Mouse (Mus musculus): ENCODE results near the gene Slc1a5. TPM values are rescaled to one million over a fixed set of nuclear protein-coding genes. Genes with fewer than 3 reads are reported as not detected.

Slc1a5 gene
- total and polyA plus RNA-seq, 3 experiments = 115 to 245 (median 174) TPM

- dilution Hi-C loops (cut with MboI; ENCODE audit: extremely low pct_ligation_motif_present, extremely low pct_unique_long_range_greater_than_20kb, low sequenced_read_pairs) = no loop called here
- Histone ChIP-seq H3K4me2 (ENCODE audit: insufficient read depth, low read depth, poor library complexity, severe bottlenecking) (no peak overlapping the region), H3K79me2 (replicated peaks; ENCODE audit: control insufficient read depth, extremely low read depth, insufficient read depth, poor library complexity, severe bottlenecking) (peaks cover 16% of the 10 kb centered on the region), H3K4me1 (ENCODE audit: control insufficient read depth in 1 of 2, insufficient read depth in 2 of 2) (peaks cover 24 to 46% of the 10 kb centered on the region in 2 experiments), H3K9me3 (replicated peaks; ENCODE audit: low read length) (no peaks in the 10 kb centered on the region), H3K36me3 (replicated peaks in 1 of 2; ENCODE audit: control insufficient read depth in 1 of 2, insufficient read depth in 1 of 2, low read length in 1 of 2) (peaks cover 50 to 61% of the 10 kb centered on the region in 2 experiments), H3K27me3 (replicated peaks) (no peaks in the 10 kb centered on the region), H3K27ac (ENCODE audit: insufficient read depth, low read depth) (no peak overlapping the region), H3K9ac (ENCODE audit: insufficient read depth, low read depth) (no peak overlapping the region), H3K4me3 (replicated peaks in 1 of 3; ENCODE audit: low read depth in 2 of 3, low read length in 2 of 3, poor library complexity in 1 of 3) (no peak overlapping the region)
- DNase-seq (ENCODE audit: extremely low read depth) = no peak
- TF ChIP-seq RCOR1 (conservative IDR thresholded peaks at IDR 0.05; ENCODE audit: low read depth, low read length) (no peak), MYC (IDR thresholded peaks at IDR 0.05; ENCODE audit: low read depth, low read length) (no peak), PAX5 (IDR thresholded peaks at IDR 0.05; ENCODE audit: low read length) (no peak), MEF2A (IDR thresholded peaks at IDR 0.05; ENCODE audit: borderline replicate concordance, low read depth, low read length) (no peak), KAT2A (IDR thresholded peaks at IDR 0.05; ENCODE audit: insufficient replicate concordance, low read length) (no peak)
- in situ Hi-C loops (cut with MboI; ENCODE audit: low pct_ligation_motif_present, low pct_unique_long_range_greater_than_20kb, low sequenced_read_pairs) = no loop called here
Observed at GRCm38 (mm10) chr7:16839427-16840108, 58.4 kb downstream of the Slc1a5 start.

DNA sequence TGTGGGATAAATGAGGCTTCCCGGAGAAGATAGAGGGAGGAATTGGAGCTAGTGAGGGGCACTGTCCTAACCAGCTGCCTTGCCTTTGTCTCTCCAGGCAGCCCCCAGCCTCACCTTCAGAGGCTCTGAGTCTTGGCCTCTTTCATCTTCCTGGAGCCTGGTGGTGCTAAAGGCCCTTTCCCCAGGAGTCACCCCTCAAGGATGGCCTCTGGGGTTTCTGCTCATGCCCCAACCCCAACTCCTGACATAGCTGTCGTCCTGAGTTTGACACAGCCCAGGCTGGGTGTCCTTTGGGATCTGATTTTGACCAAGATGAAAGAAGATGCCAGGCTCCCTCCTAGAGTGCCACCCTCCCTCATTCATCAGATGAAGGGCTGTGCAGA, 59.0 kb downstream of the Slc1a5 start:
- no peak overlapping the region for H3K4me3 ChIP-seq (replicated peaks in 1 of 3; ENCODE audit: low read depth in 2 of 3, low read length in 2 of 3, poor library complexity in 1 of 3)
- no peaks in the 10 kb centered on the region for H3K9me3 ChIP-seq (replicated peaks; ENCODE audit: low read length)
- H3K27ac ChIP-seq (ENCODE audit: insufficient read depth, low read depth) = no peak overlapping the region
- no peaks in the 10 kb centered on the region for H3K27me3 ChIP-seq (replicated peaks)
- H3K79me2 ChIP-seq (replicated peaks; ENCODE audit: control insufficient read depth, extremely low read depth, insufficient read depth, poor library complexity, severe bottlenecking) = peaks cover 21% of the 10 kb centered on the region
- in situ Hi-C loops (cut with MboI; ENCODE audit: low pct_ligation_motif_present, low pct_unique_long_range_greater_than_20kb, low sequenced_read_pairs) = no loop called here
- dilution Hi-C loops (cut with MboI; ENCODE audit: extremely low pct_ligation_motif_present, extremely low pct_unique_long_range_greater_than_20kb, low sequenced_read_pairs) = no loop called here
- no peak overlapping the region for H3K9ac ChIP-seq (ENCODE audit: insufficient read depth, low read depth)
- peaks cover 24 to 46% of the 10 kb centered on the region in 2 experiments for H3K4me1 ChIP-seq (ENCODE audit: control insufficient read depth in 1 of 2, insufficient read depth in 2 of 2)
- TF ChIP-seq POLR2A (IDR thresholded peaks at IDR 0.05; ENCODE audit: low read depth, low read length) (no peak), KAT2A (IDR thresholded peaks at IDR 0.05; ENCODE audit: insufficient replicate concordance, low read length) (no peak), UBTF (IDR thresholded peaks at IDR 0.05; ENCODE audit: low read depth, low read length) (no peak), MAZ (IDR thresholded peaks at IDR 0.05; ENCODE audit: low read depth, low read length) (no peak), CHD1 (IDR thresholded peaks at IDR 0.05; ENCODE audit: low read depth, low read length) (no peak), ZMIZ1 (IDR thresholded peaks at IDR 0.05; ENCODE audit: low read depth, low read length) (no peak), NRF1 (IDR thresholded peaks at IDR 0.05; ENCODE audit: low read depth, low read length) (no peak), JUN (IDR thresholded peaks at IDR 0.05; ENCODE audit: insufficient read depth, low read depth, low read length) (no peak), EP300 (IDR thresholded peaks at IDR 0.05; ENCODE audit: low read length) (no peak), ZNF384 (IDR thresholded peaks at IDR 0.05; ENCODE audit: low read depth, low read length) (no peak), ZKSCAN1 (IDR thresholded peaks at IDR 0.05; ENCODE audit: borderline replicate concordance, low read depth, low read length) (no peak), TCF12 (IDR thresholded peaks at IDR 0.05; ENCODE audit: low read depth, low read length) (no peak), MXI1 (IDR thresholded peaks at IDR 0.05; ENCODE audit: low read depth, low read length) (no peak)
- DNase-seq (ENCODE audit: extremely low read depth) = no peak
- no peak overlapping the region for H3K4me2 ChIP-seq (ENCODE audit: insufficient read depth, low read depth, poor library complexity, severe bottlenecking)
- peaks cover 45 to 56% of the 10 kb centered on the region in 2 experiments for H3K36me3 ChIP-seq (replicated peaks in 1 of 2; ENCODE audit: control insufficient read depth in 1 of 2, insufficient read depth in 1 of 2, low read length in 1 of 2)
